8 mouse cellular contexts compared by ENCODE assay signal in the genomic region with DNA sequence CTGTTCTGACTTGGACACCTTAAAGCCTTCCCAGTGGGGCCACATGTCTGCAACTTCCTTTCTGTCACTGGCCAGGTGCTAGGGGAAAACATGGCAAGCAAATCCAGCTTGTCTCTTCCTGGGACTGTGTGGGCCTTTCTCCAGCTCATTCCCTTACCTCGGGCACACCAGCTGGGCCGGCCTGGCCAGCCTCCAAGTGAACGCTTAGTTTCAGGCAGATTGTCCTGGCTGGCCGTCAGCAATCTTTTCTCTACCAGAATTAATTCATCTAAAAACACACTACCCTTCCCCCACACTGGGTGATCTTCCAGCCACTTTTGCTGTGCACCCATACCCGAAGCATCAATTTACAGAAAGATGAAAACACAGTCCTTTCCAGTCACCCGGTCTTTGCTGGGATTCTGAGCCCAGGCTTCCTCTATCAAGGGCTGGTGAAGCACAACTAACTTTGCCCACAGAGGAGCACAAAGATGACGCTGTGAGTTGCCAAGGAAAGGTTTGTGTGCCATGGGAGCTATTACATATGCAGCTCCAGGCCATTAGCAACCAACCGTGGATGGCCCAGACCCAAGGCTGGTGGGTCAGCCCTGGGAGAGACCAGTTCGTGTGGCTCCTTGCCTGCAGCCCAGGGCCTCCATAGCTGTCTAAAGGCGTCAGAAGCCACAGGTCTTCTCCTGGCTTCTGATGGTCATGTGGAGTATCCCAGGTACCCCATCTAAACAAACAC.
DNase-seq lines count a peak whose midpoint lies in the region; ATAC-seq and TF ChIP-seq lines count a peak whose summit lies in the region.

No protein-coding gene starts in this region.

- no peaks in the 10 kb centered on the region for H3K27me3 ChIP-seq in kidney, adult 2 months (replicated peaks; ENCODE audit: control insufficient read depth, insufficient read depth, low read length)
- H3K27me3 ChIP-seq in kidney, embryonic 15.5 days, result no peaks in the 10 kb centered on the region
- no peaks in the 10 kb centered on the region for H3K27me3 ChIP-seq in forebrain, postnatal 0 days (ENCODE audit: insufficient read depth, low read length)
- H3K27me3 ChIP-seq in hindbrain, postnatal 0 days (ENCODE audit: insufficient read depth, low read length), result no peaks in the 10 kb centered on the region

- H3K4me2 ChIP-seq in kidney, embryonic 15.5 days, result no peak overlapping the region
- 0 out of 2 replicates have a peak overlapping the region, but pooled peaks have one; percentile 5 for H3K4me2 ChIP-seq in forebrain, postnatal 0 days (ENCODE audit: low read depth)
- peak overlapping the region; percentile 23; the same call in 1 of the 2 replicates for H3K4me2 ChIP-seq in hindbrain, postnatal 0 days (ENCODE audit: low read depth, low read length)

- H3K36me3 ChIP-seq in kidney, adult 2 months (ENCODE audit: control insufficient read depth, insufficient read depth, low read length), result no peaks in the 10 kb centered on the region
- H3K36me3 ChIP-seq in kidney, embryonic 15.5 days, result no peaks in the 10 kb centered on the region
- no peaks in the 10 kb centered on the region; the same call in 1 of the 2 replicates for H3K36me3 ChIP-seq in forebrain, postnatal 0 days (ENCODE audit: insufficient read depth)
- H3K36me3 ChIP-seq in hindbrain, postnatal 0 days (ENCODE audit: insufficient read depth, low read length), result no peaks in the 10 kb centered on the region

- H3K4me1 ChIP-seq in kidney, adult 2 months (ENCODE audit: control insufficient read depth, insufficient read depth, low read length), result peaks cover 10% of the 10 kb centered on the region; the same call in 1 of the 2 replicates
- peaks cover 11% of the 10 kb centered on the region for H3K4me1 ChIP-seq in kidney, embryonic 15.5 days
- H3K4me1 ChIP-seq in forebrain, postnatal 0 days (ENCODE audit: insufficient read depth), result peaks cover 14% of the 10 kb centered on the region
- H3K4me1 ChIP-seq in hindbrain, postnatal 0 days (ENCODE audit: insufficient read depth, low read length), result peaks cover 11% of the 10 kb centered on the region; the same call in 1 of the 2 replicates

- 37% methylated on average over 10 of the region's 10 CpGs for WGBS in kidney, adult 2 months
- 63% methylated on average over 10 of the region's 10 CpGs for WGBS in kidney, embryonic 15.5 days
- 20% methylated on average over 10 of the region's 10 CpGs for WGBS in forebrain, postnatal 0 days
- WGBS in hindbrain, postnatal 0 days, result 28% methylated on average over 10 of the region's 10 CpGs

- peak; percentile 90 for DNase-seq in kidney, adult 2 months
- peak; percentile 51 to 66 for DNase-seq in adrenal gland, postnatal 36 days
- peak; percentile 92 for DNase-seq in forebrain, postnatal 0 days
- DNase-seq in hindbrain, postnatal 0 days (ENCODE audit: low spot score), result peak; percentile 89
- DNase-seq in left cerebral cortex, postnatal 36 days (ENCODE audit: low spot score in 2 of 2), result peak; percentile 76 to 79
- DNase-seq in right cerebral cortex, adult 2 months (ENCODE audit: low spot score in 2 of 2), result peak; percentile 80 to 81
- no peak for DNase-seq in spleen, postnatal 14 days (ENCODE audit: low spot score in 2 of 2)

- intact Hi-C loops in left cerebral cortex, postnatal 36 days (cut with DNase I), result no loop called here

- TF ChIP-seq POLR2A in kidney, adult 2 months (IDR thresholded peaks at IDR 0.05; ENCODE audit: low read depth, low read length), result no peak

- TF ChIP-seq CTCF in kidney, adult 2 months (conservative IDR thresholded peaks at IDR 0.05; ENCODE audit: insufficient read depth, insufficient read length, low read depth, low read length), result no peak
- TF ChIP-seq CTCF in forebrain, postnatal 0 days (IDR thresholded peaks at IDR 0.05; ENCODE audit: low read depth), result no peak
- no peak for TF ChIP-seq CTCF in hindbrain, postnatal 0 days (IDR thresholded peaks at IDR 0.05; ENCODE audit: low read depth)

- no peak overlapping the region for H3K9ac ChIP-seq in kidney, embryonic 15.5 days
- H3K9ac ChIP-seq in forebrain, postnatal 0 days, result no peak overlapping the region
- no peak overlapping the region for H3K9ac ChIP-seq in hindbrain, postnatal 0 days (replicated peaks; ENCODE audit: low read length)

- no peak for ATAC-seq in kidney, embryonic 15.5 days (replicated peaks; ENCODE audit: low FRiP score)
- peak; percentile 90 for ATAC-seq in forebrain, postnatal 0 days
- peak; percentile 91 for ATAC-seq in hindbrain, postnatal 0 days

- H3K9me3 ChIP-seq in kidney, embryonic 15.5 days (replicated peaks), result no peaks in the 10 kb centered on the region
- H3K9me3 ChIP-seq in forebrain, postnatal 0 days (ENCODE audit: low read length), result no peaks in the 10 kb centered on the region
- H3K9me3 ChIP-seq in hindbrain, postnatal 0 days (ENCODE audit: low read length), result no peaks in the 10 kb centered on the region

- no peak overlapping the region for H3K4me3 ChIP-seq in kidney, adult 2 months (ENCODE audit: insufficient read depth, low read depth, low read length)
- no peak overlapping the region for H3K4me3 ChIP-seq in kidney, embryonic 15.5 days (replicated peaks)
- no peak overlapping the region for H3K4me3 ChIP-seq in forebrain, postnatal 0 days (ENCODE audit: low read depth, low read length)
- H3K4me3 ChIP-seq in hindbrain, postnatal 0 days (ENCODE audit: low read length), result no peak overlapping the region

- H3K27ac ChIP-seq in kidney, adult 2 months (ENCODE audit: insufficient read depth, low read depth, low read length), result no peak overlapping the region
- no peak overlapping the region for H3K27ac ChIP-seq in kidney, embryonic 15.5 days
- peak overlapping the region; percentile 79 for H3K27ac ChIP-seq in forebrain, postnatal 0 days (ENCODE audit: low read depth, low read length)
- peak overlapping the region; percentile 70 for H3K27ac ChIP-seq in hindbrain, postnatal 0 days

Comparison
In these comparisons a context has a peak if more than half of its experiments do, and no peak if none do; other contexts are left out.
1. DNase-seq: peak in kidney, adult 2 months (single experiment), adrenal gland, postnatal 36 days (2 of 2), forebrain, postnatal 0 days (single experiment), hindbrain, postnatal 0 days (single experiment), left cerebral cortex, postnatal 36 days (2 of 2) and right cerebral cortex, adult 2 months (2 of 2); none in spleen, postnatal 14 days (0 of 2).
2. H3K27ac ChIP-seq: peak in forebrain, postnatal 0 days (single experiment) and hindbrain, postnatal 0 days (single experiment); none in kidney, adult 2 months (single experiment) and kidney, embryonic 15.5 days (single experiment).